Mouse (Mus musculus): ENCODE measurements around the gene Gpatch2.

The Gpatch2 gene

DNA sequence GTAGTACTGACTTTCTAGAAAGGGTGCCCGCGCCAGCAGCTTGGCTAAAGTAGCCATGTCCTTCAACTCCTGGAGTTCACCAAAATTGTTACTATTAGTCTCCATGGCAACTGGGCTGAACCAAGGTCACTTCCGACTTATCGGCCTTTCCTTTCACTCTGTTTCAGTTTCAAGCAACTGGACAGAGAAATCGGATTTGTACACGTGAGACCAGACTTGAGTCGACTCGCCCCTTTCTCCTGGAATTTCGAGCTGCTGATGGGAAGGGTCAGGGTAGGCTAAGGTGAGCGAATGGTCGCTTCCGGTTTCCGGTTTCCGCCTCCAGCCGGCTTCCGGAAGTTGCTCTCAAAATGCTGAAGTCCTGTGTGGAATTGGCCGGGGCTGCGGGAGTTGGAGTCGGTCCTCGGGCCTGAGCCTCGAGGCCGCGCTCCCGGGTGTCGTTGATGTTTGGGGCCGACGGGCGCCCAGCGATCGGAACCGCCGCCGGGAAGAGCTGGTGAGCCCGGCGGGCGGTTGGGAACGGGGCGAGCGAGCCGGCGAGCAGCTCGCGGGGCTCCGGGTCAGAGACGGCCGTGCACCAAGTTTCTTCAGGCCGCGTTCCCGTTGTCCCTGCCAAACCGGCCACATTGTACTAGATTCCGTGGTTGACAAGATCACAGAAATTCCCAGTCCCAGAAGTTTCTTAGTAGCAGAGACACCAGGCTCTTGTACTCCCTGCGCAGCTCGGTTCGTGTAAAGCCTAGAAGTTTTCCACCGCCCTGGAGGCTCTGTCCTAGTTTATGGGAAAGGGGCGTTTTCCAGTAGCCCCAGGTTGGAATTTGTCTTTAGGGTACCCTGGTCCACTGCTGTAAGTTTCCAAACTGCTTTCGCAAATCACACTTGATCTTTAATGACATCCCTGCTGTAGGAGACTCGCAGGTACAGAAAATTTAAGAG is at the start of gene Gpatch2, which contains the start of gene Spata17:
Gene Gpatch2, plus strand, starts transcription at position 328 of the 936 bp plus-strand sequence.
Gene Spata17, minus strand, starts transcription at position 285 of the 936 bp plus-strand sequence.
- peak; percentile 40 for DNase-seq (ENCODE audit: low spot score)

DNA sequence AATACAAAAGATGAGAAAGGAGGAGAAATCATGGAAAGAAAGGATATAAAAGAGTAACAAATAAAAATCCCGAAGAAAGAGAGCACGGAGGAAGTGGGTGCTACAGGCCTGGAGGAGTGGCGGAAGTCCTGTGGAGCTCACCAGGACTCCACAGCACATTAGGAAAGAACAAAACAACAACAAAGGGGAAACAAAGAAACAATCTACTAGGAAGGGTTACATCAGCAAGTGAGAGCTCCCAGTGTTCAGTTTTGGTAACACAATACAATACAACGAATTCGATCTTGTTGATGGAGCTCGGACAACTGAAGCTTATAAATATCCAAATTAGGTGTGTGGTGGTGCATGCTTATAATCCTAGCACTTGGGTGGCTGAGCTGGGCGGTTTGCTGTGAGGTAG is 45.7 kb upstream of the Gpatch2 start:
- DNase-seq (ENCODE audit: low spot score): no peak

DNA sequence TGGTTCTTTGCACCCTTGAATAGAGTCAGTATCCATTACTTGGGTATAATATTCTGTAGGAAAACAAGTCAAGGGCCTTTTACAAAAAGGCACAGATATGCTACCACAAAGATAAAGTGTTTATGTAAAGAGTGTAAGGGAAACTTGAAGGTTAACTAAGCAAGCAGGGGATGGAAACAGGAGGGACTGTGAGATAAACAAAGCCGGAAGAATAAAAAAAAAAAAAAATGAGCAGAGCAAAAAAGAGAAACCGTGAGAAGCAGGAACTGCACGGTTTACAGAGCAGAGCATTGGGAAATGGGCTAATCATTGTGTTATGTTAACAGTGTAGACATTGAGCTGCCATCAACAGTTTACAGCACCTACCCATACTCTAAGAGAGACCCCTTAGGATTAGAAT is 44.9 kb upstream of the Gpatch2 start:
- no peak for DNase-seq (ENCODE audit: low spot score)

DNA sequence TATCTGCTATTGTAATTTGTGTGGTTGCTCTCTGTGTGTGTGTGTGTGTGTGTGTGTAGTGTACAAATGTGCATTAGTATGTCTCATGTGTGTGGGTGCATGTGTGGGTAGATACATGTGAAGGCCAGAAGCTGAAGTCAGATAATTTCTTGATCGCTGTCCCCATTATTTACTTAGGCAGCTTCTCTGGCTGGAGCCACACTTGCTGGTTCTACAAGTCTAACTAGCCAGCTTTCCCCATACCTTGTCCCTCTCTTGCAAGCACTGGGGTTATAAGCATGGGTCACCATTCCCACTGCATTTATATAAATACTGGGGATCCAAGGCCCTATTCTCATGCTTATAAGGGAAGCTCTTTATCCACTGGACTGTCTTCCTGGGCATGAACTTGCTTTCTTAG is 39.3 kb upstream of the Gpatch2 start:
- DNase-seq (ENCODE audit: low spot score): no peak

DNA sequence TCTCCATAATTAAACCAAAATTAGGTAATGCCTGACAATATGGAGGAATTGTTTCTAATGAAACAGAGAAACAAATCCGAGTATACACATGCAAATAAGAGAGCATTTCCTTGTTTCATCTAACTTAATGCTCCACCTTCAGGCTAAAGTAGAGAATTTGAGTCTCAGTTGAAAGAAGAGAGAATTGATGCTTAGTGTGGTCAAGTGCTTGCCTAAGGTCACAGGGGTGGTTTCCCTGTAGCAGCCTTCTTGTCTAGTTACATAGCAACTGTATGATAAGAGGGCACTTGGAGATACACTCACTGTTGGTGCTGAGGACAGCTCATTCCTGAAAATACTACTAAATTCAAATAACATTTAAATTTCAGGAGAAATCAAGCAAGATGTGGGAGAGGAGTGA is 36.8 kb upstream of the Gpatch2 start:
- no peak for DNase-seq (ENCODE audit: low spot score)

DNA sequence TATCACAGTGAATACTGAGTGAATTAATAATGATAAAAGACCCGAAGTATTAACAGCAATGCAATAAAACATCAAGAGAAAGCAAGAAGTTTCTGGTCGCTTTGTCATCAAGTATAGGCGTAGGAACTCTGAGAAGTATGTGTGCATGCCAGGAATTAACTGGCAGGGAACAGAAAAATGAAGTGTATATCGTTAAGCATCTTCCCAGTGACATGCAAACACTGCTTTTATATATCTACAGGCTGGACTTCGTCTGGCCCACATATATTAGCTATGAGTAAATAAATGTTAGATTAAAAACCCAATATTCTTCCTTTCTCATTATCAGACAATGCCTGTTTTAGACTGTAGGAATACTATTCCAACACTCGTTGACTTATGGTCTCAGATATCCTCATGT is 9.8 kb upstream of the Gpatch2 start:
- DNase-seq (ENCODE audit: low spot score): no peak

DNA sequence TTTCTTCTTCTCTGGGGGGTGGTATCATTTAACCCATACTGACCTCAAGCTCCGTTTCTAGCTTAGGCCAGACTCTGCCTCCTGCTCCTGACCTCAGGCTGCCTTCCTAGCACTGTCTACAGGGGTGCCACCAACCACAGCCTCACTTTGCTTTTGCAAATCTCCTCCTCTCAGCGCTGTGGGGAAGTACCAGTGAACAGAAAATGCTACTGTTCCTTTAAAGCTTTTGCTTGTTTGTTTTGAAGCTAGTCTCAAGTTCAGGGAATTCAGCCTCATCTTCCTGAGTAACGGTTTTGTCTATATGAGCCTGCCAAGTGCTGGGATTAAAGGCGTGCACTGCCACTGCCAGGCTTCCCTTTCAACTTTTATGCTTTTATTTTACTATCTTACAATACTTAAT is 5.8 kb upstream of the Gpatch2 start:
- DNase-seq (ENCODE audit: low spot score): no peak

DNA sequence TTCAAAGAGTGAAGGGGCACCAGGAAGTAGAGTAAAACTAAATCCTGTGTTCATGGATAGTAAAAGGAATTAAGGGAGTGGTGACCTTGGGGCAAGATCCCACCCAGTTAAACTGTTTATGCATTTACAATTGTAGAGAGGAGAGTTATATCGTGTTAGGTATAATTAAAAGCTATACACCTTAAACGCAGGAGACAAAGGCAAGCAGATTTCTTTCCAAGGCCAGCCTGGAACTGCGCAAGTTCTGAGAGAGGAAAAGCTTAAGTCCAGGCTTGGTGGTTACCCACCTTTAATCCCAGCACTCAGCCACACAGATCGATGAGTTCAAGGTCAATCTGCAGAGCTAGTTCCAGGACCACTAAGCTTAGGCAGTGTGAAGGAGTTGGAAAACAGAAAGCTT is 4.6 kb upstream of the Gpatch2 start:
- no peak for DNase-seq (ENCODE audit: low spot score)

DNA sequence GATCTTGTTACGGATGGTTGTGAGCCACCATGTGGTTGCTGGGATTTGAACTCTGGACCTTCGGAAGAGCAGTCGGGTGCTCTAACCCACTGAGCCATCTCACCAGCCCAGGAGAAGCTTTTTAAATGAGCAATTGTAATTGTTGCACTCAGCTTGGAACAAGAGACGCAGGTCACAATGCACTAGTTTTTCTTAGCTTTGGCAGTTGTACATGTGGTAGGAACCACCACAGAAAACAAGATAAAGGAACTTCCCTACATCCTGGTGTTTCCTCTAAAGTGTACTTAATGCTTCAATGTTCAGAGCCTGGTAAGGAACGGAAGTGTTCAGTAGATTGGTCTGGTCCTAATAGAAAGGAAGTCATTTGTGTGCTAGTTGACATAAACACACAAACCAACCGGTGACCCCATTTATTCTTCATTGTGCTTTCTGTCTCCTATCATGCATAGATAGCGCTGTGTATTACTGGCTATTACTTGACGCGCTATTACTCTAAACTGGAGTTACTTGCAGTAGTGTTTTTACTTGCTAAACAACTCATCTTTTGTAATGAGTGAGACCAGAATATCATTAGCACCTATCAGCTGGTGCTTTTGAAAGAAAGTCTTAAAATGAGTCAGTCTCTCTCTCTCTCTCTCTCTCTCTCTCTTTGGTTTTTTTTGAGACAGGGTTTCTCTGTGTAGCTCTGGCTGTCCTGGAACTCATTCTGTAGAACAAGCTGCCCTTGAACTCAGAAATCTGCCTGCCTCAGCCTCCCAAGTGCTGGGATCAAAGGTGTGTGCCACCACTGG is 1.5 kb downstream of the Gpatch2 start:
- no peak for DNase-seq (ENCODE audit: low spot score)

DNA sequence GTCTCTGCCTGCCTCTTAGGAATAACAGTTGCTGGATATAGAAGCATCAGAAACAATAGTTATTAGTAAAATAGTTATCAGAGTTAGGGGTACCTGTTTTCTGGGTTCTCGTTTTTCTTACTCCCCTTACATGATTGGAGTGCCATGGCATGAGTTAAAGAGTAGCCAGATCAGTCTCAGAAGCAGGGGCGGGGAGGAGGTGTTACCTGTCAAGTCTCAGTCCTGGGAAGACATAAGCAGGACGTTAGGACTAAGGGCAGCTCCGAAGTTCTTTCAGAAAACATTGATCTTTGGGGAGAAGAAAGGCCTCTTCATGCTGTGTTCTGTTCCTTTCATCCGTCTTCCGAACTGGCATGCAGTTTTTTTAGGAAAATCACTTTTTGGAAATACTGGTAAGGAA is 5.4 kb downstream of the Gpatch2 start:
- DNase-seq (ENCODE audit: low spot score): no peak

DNA sequence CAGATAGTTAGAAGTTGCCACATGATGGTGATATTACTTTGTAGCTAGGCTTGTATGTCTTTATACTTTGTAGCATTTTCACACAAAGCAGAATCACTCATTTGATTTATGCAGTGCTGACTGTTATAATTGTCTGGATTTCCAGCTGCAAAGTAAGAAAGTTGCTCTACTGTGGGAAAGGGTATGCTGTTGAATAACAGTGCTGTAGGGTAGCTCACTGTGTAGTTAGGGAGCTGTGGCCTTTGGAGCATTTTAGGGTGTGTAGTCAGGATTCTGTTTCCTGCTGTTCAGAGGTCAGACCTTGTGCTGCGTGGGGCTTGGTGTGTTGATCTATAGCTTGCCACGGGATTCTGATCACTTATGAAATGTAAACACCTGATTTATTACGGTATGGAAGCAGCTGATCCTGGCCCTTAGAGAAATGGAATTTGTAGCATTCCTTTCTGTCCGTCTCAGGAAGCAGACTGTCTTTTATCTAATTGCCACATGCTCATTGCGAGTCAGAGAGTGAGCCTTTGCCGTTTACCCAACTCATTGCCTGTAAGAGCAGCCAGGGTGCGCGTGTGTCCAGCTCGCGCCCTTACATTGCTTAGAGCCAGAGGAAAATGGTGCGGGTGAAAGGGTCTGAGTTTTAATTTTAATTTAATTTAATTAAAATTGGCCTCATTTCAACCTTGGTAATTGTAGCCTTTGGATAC is 11.2 kb downstream of the Gpatch2 start:
- no peak for DNase-seq (ENCODE audit: low spot score)

DNA sequence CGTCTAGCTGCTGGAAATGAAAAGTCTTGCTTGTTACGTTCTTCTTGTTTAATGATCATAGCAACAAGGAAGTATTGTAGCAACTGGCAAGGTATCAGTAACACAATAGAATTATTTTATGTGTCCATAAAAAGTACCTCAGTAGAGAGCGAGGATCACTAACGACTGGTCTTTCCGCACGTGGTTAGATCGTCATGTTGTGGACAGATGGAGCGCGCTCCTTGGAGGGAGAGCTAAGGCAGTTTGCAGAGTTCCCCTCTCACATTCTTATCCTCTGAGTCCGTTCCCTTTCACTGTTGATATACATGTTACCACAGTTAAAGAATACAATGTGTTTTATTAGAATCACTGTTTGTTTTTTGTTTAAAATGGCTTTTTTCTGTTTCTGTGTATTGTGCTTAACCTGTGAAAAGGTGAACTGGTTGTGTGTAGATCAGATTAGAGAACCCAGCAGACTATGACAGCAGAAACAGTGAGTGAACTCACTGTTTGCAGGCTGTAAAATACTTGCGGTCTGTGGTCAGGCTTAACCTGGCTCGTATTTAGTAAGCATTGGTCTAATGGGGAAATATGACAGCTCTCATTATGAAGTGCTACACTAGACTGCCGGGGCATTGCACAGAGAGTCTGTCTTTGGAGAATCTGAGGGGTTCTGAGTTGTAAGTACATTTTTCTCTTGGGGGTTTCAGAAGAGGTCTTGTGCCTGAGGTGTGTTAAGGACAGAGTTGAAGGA is 13.3 kb downstream of the Gpatch2 start:
- DNase-seq (ENCODE audit: low spot score): no peak

DNA sequence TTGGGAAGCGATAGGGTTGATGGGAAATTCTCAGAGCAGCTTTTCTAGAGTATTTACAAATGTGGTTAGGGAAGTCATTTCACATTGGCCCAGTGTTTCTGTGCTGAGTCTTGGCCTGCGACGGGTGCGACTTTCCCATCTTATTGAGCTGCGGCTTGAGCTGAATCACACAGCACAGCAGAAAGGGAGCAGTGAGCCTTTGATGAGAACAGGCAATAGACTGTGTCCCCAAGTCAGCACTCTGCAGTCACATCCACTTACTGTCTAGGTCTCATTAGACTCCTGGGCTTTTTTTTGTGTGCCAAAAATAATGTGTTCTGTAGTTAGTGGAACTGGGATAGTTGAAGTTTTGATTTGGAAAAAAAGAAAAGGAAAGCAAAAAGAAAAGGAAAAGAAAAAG is 14.9 kb downstream of the Gpatch2 start:
- no peak for DNase-seq (ENCODE audit: low spot score)

DNA sequence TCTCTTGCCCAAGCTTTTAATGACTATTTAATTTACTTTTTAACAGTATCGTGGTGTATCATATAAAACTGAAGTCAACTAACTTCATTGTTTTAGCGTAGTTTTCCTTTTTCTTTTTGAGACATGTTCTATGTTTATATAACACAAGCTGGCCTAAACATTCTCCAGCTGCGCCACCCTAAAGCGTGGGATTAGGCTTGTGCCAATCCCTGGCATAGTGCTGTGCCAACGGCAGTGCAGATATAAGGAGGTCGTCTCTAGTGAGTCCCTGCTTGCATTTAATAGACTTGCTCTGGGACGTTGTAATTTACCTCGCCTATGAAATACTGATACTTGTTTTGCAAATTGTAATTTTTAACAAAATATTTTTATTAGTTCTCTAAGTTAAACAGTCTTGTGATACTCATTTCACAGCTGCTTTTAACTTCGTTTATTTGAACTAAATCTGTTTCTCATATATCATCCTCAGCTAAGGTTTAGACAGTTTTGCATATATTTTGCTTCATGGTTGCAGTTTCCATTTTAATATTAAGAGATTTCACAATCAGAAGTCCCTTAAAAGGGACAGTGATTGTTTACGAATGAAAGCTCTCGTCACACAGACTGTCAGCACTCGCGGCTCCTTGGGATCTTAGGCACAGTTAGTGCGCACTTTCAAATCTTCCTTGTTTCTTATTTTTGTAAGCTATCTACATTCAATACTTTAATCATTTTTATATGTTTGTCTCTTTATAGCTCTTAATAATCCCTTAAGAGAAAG is 17.1 kb downstream of the Gpatch2 start:
- no peak for DNase-seq (ENCODE audit: low spot score)

DNA sequence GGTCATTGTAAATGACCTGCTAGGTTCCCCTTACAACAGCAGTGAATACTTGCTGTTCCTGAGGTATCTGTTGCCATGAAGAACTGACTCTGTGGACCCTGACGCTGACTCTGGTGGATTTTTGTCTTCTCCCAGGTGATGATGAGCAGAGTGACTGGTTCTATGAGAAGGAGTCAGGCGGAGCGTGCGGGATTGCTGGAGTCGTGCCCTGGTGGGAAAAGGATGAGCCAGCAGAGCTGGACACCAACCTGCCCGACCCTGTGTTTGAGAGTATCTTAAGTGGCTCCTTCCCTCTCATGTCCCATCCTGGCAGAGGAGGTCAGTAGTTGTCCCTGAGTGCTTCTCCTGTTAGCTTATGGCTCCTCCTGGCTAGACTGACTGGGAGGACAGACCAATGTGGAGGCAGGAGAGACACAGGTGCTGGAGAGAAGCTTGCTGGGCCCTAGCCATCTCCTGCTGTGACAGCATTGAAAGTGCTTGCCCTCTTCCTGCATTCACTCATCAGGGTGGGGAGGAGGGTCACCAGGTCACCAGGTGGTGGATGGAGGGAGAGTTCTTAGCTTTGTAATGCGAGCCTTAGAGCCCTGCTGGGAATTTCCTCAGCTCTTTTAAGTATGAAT is 17.8 kb downstream of the Gpatch2 start:
- no peak for DNase-seq (ENCODE audit: low spot score)

DNA sequence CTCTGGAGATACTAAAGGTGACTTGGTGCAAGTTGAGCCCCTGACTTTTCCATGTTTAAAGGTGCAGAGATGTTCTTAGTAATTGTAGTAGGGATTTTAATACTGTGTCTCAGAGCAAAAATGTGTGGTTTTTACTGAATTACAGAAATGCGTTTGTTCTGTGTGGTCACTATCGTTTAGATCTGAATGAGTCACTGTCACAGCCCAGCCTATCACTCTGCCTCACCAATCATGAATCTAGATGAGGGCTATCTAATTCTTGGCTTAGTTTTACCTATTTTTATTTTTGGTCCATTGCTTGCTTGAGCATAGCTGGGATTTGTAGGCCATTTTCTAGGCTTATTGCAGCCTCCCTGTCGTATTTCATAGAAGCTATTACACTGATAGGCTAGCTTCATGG is 19.9 kb downstream of the Gpatch2 start:
- no peak for DNase-seq (ENCODE audit: low spot score)

DNA sequence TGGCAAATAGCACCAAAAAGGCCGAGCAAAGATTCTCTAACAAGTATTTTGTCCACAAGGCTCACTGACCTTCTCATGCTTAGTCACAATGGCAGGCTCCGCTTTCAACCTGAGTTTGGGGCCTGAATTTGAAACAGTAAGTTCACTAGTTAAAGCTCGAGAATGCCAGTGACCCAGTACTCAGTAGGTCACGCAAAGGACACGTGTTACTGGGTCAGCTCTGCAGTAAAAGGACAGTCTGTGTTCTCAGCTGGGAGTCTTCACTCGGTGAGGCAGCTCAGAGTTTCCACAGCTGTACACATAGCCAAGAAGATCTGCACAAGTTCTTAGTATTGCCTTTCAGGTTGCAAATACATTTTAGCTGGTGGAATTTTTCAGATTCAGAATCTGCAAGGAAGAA is 21.0 kb downstream of the Gpatch2 start:
- DNase-seq (ENCODE audit: low spot score): no peak

DNA sequence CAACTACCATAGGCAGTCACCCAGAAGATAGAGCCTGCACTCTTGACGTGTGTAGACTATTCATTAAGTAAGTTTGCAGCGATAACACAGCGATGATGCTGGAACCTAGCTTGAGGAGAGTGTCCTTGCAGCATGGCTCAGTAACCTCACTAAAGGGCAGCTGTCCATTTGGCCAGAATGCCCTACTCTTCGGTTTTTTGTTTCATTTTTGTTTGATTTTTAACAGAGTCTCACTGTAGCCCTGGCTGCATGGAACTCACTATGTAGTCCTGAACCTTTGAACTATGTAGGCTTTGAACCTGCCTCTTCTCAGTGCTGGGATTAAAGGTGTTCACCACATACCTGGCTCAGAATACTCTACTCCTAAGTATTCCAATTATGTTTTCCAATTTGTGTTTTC is 22.8 kb downstream of the Gpatch2 start:
- DNase-seq (ENCODE audit: low spot score): no peak

DNA sequence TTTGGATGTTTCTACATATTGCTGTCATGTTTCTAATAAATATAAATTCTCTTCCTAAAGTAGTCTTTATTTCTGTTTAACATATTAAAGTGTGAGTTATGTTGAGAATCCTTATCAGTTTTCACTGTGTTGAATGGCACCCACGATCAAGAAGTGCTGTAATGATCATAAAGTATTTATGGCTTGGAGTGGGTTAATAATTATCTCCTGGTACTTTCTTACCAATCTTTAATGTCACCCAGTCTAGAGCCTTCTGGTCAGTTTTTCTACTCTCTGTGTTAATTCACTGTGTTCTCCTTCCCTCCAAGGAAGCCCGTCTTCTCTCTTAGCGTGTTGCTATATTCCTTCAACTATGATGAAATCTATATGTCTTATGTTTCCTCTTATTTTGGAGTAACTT is 25.0 kb downstream of the Gpatch2 start:
- DNase-seq (ENCODE audit: low spot score): no peak

DNA sequence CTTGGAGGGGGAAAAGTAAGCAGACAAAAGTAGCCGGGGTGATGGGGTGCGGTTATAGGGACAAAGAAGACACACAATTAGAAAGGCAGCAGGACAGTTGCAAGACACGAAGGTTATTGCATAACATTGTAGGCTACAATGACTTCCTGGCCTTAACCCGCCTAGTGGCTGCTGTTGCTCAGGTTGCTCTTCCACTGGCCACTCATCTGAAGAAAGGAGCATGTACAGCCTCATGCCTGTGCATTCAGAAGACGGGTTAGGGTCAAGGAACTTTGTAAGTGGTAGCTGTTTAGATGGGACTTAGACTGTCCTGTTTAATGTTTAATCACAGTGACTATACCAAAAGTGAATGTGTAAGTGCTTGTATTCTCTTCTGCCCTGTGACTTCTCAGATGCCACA is 26.0 kb downstream of the Gpatch2 start:
- DNase-seq (ENCODE audit: low spot score): no peak

DNA sequence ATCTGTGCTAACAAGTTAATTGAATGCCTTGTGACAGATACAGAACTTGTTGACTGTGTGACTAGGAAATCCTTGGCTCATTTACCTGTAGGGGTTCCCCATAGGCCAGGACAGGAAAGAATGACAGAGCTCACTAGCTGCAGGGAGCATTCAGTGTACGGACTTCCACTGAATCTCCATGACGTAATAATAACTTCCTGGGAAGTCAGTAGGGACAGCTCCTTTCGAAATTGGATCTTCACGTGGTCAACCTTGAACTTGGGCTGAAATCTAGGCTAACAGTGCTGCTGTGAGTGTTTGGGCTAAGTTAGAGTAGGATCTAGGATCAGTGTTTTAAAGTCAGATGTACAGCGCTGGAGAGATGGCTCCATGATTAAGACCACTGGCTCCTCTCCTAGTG is 29.4 kb downstream of the Gpatch2 start:
- DNase-seq (ENCODE audit: low spot score): no peak

Measured in left cerebral cortex, adult 11 months (tissue).